Mouse (Mus musculus) hindbrain, embryonic 15.5 days (tissue): ENCODE results near the gene Snrnp25. TPM values are rescaled to one million over a fixed set of nuclear protein-coding genes. Genes with fewer than 3 reads are reported as not detected.

ENCODE experiments used
- ATAC-seq: fragments of 200-750 bp; cut with Nextera tagmentation; 2 replicates; pipeline ENCODE4 v1.8.0; 2017; ENCODE audit warnings: low read depth, moderate number of reproducible peaks, moderate TSS enrichment; ENCODE audit not compliant: low FRiP score
- H3K27ac ChIP-seq: fragments of 300-500 bp; sonication (generic); replicated peaks from 2 replicates; pipeline ENCODE4 v1.5.1; 2015; ENCODE audit warnings: mild to moderate bottlenecking, inconsistent platforms
- H3K27me3 ChIP-seq: fragments of 300-500 bp; sonication (generic); 2 replicates; pipeline ENCODE4 v1.6.1; 2015; ENCODE audit warnings: control low read depth, inconsistent platforms
- H3K36me3 ChIP-seq: fragments of 300-500 bp; sonication (generic); 2 replicates; pipeline ENCODE4 v1.6.1; 2015; ENCODE audit warnings: control low read depth, inconsistent platforms
- H3K4me1 ChIP-seq: fragments of 300-500 bp; sonication (generic); replicated peaks from 2 replicates; pipeline ENCODE4 v1.6.1; 2015; ENCODE audit warnings: control low read depth, inconsistent platforms
- H3K4me2 ChIP-seq: fragments of 300-500 bp; sonication (generic); 2 replicates; pipeline ENCODE4 v1.6.1; 2015; ENCODE audit warnings: moderate library complexity, mild to moderate bottlenecking, inconsistent platforms
- H3K4me3 ChIP-seq: fragments of 300-500 bp; sonication (generic); 2 replicates; pipeline ENCODE4 v1.5.1; 2015; ENCODE audit warnings: mild to moderate bottlenecking, inconsistent platforms
- H3K9ac ChIP-seq: fragments of 300-500 bp; sonication (generic); 2 replicates; pipeline ENCODE4 v1.6.1; 2015; ENCODE audit warnings: inconsistent platforms
- H3K9me3 ChIP-seq: fragments of 300-500 bp; sonication (generic); 2 replicates; pipeline ENCODE4 v1.6.1; 2016; ENCODE audit warnings: control low read depth, inconsistent platforms
- WGBS: fragments of 180-500 bp; shearing (Covaris S2); methylation state at CpG from one replicate; pipeline ENCODE4 v1.1.7; 2015; 5-methylcytosine and 5-hydroxymethylcytosine counted together
- polyA plus RNA-seq: library from polyadenylated mRNA; unstranded; fragments of >200 nt; fragmentation: Nextera tagmentation; extraction: Ambion mirVana; gene quantifications from 2 replicates; pipeline ENCODE4 v1.2.1, GENCODE M21; 2015

Snrnp25 gene
- polyA plus RNA-seq, 1 experiment from 2014 or later = 50.4 TPM

GRCm38 (mm10) chr11:32219287-32219686 is 14.1 kb downstream of the Snrnp25 start:
- Histone ChIP-seq H3K4me2 (peak overlapping the region; percentile 98; the same call in 1 of the 2 replicates), H3K36me3 (no peaks in the 10 kb centered on the region), H3K4me1 (peaks cover 43% of the 10 kb centered on the region), H3K27ac (no peak overlapping the region), H3K9ac (no peak overlapping the region), H3K27me3 (peaks cover 17% of the 10 kb centered on the region), H3K4me3 (no peak overlapping the region), H3K9me3 (no peaks in the 10 kb centered on the region)
- WGBS = 84% methylated on average over 10 of the region's 10 CpGs
- no peak for ATAC-seq

GRCm38 (mm10) chr11:32220607-32221224 is 15.5 kb downstream of the Snrnp25 start:
- no peaks in the 10 kb centered on the region for H3K9me3 ChIP-seq
- H3K9ac ChIP-seq = peak overlapping the region; percentile 75; the same call in 1 of the 2 replicates
- no peaks in the 10 kb centered on the region for H3K36me3 ChIP-seq
- WGBS = 41% methylated on average over 10 of the region's 10 CpGs
- no peak overlapping the region for H3K27ac ChIP-seq
- peak overlapping the region; percentile 69 for H3K4me3 ChIP-seq
- peak overlapping the region; percentile 98 for H3K4me2 ChIP-seq
- no peak for ATAC-seq
- H3K4me1 ChIP-seq = peaks cover 57% of the 10 kb centered on the region
- peaks cover 19% of the 10 kb centered on the region for H3K27me3 ChIP-seq

DNA sequence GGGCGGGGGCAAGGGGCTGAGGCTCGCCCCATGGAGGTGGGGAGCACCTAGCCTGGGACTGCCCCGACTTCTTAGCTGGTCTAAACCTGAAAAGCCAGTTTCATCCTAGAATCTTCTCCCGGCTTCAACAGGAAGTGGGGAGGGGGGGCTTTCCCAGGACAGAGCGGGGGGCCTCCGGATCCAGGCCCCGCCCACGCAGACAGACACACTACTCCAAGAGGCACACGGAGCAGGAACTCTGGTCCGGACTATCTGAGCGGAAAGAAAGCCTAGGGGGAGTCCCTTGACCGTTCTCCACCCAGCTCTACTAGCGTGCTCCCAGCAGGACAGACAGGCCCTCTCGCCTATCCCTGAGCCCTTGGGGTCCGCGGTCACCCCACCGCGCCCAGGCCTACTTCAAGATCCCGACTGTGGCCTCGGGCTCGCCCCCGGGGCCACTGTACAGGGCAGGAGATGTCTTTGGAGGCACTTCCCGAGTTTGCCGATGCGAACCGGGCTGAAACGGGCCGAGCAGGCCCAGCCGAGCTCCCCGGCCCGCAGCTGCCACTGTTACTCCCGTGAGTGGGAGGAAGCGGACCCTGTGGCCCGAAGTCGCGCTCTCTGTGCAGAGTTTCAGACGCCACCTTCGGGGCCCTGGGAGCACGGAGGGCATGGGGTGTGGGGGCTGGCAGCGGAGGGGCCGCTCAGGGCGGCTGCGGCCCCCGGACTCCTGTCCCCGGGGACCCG is 16.2 kb downstream of the Snrnp25 start:
- peak overlapping the region; percentile 69 for H3K27ac ChIP-seq
- under 1% methylated on average over 44 of the region's 46 CpGs for WGBS
- H3K27me3 ChIP-seq = peaks cover 19% of the 10 kb centered on the region
- H3K4me2 ChIP-seq = peak overlapping the region; percentile 98
- H3K4me3 ChIP-seq = peak overlapping the region; percentile 69
- no peaks in the 10 kb centered on the region for H3K9me3 ChIP-seq
- H3K36me3 ChIP-seq = no peaks in the 10 kb centered on the region
- H3K4me1 ChIP-seq = peaks cover 64% of the 10 kb centered on the region
- peak overlapping the region; percentile 75 for H3K9ac ChIP-seq
- ATAC-seq = peak; percentile 16; the same call in 1 of the 2 replicates

- peak within 1 kb of the TSS; percentile 69 for H3K27ac ChIP-seq
- H3K27me3 ChIP-seq = peaks cover 19% of the 10 kb centered on the region
- no peak for ATAC-seq
- peaks cover 70% of the 10 kb centered on the region for H3K4me1 ChIP-seq
- H3K4me3 ChIP-seq = peak within 1 kb of the TSS; percentile 69
- H3K9me3 ChIP-seq = no peaks in the 10 kb centered on the region
- H3K4me2 ChIP-seq = peak within 1 kb of the TSS; percentile 98
- WGBS = 0% methylated on average over 61 of the region's 72 CpGs
- peak within 1 kb of the TSS; percentile 75 for H3K9ac ChIP-seq
- no peaks in the 10 kb centered on the region for H3K36me3 ChIP-seq
Measured at GRCm38 (mm10) chr11:32221951-32222409, 16.8 kb downstream of the Snrnp25 start, which contains the start of gene Rhbdf1. Gene Rhbdf1, minus strand, starts transcription at chr11:32222300.

DNA sequence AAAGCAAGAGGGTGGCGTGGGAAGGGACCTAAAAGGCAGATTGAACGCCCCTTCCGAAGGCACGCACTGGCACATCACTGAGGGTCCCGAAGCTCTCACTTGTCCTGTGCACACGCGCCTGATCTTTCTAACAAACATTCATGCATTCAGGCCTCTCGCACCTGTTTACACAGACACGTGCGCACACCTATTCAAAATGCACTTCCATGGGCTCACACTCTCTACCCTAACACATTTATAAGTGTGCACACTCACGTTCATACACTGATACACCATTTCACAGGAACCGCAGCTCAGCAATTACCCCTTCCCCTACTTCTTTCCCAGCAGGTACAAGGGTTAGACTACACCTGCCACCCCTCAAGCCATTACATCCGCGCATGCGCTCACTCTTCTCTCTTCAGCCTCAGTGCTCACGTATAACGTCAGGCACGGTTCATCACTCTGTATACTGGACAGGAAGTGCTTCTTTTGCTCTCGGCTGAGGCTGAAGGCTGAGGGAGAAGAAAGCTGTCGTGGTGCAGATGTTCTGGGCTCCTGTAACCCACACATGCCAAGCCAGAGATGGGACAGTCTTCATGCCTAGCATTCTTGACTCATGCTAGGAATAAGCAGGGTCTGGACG is 17.5 kb downstream of the Snrnp25 start:
- WGBS = 9% methylated on average over 21 of the region's 21 CpGs
- H3K27ac ChIP-seq = no peak overlapping the region

GRCm38 (mm10) chr11:32223297-32223967 is 18.2 kb downstream of the Snrnp25 start:
- 71% methylated on average over 4 of the region's 4 CpGs for WGBS
- no peak overlapping the region for H3K4me3 ChIP-seq
- no peak overlapping the region for H3K27ac ChIP-seq
- H3K9ac ChIP-seq = no peak overlapping the region
- no peaks in the 10 kb centered on the region for H3K9me3 ChIP-seq
- peaks cover 82% of the 10 kb centered on the region for H3K4me1 ChIP-seq
- peak overlapping the region; percentile 98; the same call in 1 of the 2 replicates for H3K4me2 ChIP-seq
- ATAC-seq = no peak
- peaks cover 19% of the 10 kb centered on the region for H3K27me3 ChIP-seq
- H3K36me3 ChIP-seq = no peaks in the 10 kb centered on the region

More for the DNA sequence above, 17.5 kb downstream of the Snrnp25 start:
- 0 out of 2 replicates have a peak overlapping the region, but pooled peaks have one; percentile 75 for H3K9ac ChIP-seq
- peaks cover 19% of the 10 kb centered on the region for H3K27me3 ChIP-seq
- H3K4me2 ChIP-seq = peak overlapping the region; percentile 98
- no peak for ATAC-seq
- no peaks in the 10 kb centered on the region for H3K36me3 ChIP-seq
- H3K4me3 ChIP-seq = peak overlapping the region; percentile 69
- peaks cover 77% of the 10 kb centered on the region for H3K4me1 ChIP-seq
- no peaks in the 10 kb centered on the region for H3K9me3 ChIP-seq

- no peak overlapping the region for H3K4me3 ChIP-seq
- no peaks in the 10 kb centered on the region for H3K9me3 ChIP-seq
- ATAC-seq = peak; percentile 2; the same call in 1 of the 2 replicates
- peaks cover 71% of the 10 kb centered on the region for H3K4me1 ChIP-seq
- WGBS = 27% methylated on average over 4 of the region's 4 CpGs
- no peak overlapping the region for H3K9ac ChIP-seq
- peak overlapping the region; percentile 18; the same call in 1 of the 2 replicates for H3K4me2 ChIP-seq
- H3K27me3 ChIP-seq = peaks cover 19% of the 10 kb centered on the region
- H3K27ac ChIP-seq = peak overlapping the region; percentile 69
- 0 out of 2 replicates have a peak, but pooled peaks cover 4% of the 10 kb centered on the region for H3K36me3 ChIP-seq
Measured at GRCm38 (mm10) chr11:32224468-32225139, 19.4 kb downstream of the Snrnp25 start.

GRCm38 (mm10) chr11:32225222-32226104 is 20.2 kb downstream of the Snrnp25 start:
- Histone ChIP-seq H3K4me3 (no peak overlapping the region), H3K4me2 (peak overlapping the region; percentile 83; the same call in 1 of the 2 replicates), H3K4me1 (peaks cover 65% of the 10 kb centered on the region), H3K9me3 (no peaks in the 10 kb centered on the region), H3K27ac (peak overlapping the region; percentile 69), H3K27me3 (peaks cover 19% of the 10 kb centered on the region), H3K9ac (no peak overlapping the region), H3K36me3 (peaks cover 8% of the 10 kb centered on the region; the same call in 1 of the 2 replicates)
- 62% methylated on average over 7 of the region's 7 CpGs for WGBS
- ATAC-seq = no peak

DNA sequence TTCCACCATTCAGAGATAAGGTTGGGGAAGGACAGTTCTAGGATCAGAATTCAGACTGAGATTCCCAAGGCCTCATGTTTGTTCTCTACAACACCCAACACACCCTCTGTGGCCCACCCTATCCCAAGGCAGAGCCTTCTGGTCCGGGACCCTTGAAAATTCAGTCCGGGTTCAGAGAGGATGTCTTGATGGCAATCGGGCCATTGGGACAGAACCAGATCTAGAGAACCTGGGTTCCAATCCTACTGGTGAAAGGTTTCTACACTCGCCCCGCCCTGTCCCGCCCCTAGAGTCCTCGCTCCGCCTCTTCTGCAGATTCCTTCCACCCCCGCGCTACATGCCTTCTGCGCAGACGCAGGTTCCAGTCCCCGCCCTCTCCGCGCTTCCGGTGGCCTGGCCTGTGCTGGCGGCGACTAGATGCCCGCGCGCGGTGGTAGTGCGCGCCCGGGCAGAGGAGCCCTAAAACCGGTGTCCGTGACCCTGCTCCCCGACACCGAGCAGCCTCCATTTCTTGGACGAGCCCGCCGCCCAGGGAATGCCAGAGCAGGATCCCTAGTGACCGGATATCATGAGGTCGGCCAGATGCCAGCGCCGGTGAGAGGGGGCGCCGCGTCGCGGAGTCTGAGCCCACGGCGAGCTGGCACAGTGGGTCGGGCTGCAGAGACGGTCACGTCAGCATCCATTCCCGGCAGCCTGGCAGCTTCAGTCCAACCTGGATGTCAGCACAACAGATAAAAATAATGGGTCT is 21.1 kb downstream of the Snrnp25 start, which contains the start of gene Mpg:
Gene Mpg (plus strand): TSS at position 382 of the 748 bp plus-strand sequence.
- peak; percentile 88 for ATAC-seq
- peak within 1 kb of the TSS; percentile 84 for H3K27ac ChIP-seq
- H3K9ac ChIP-seq = peak within 1 kb of the TSS; percentile 82
- peak within 1 kb of the TSS; percentile 83 for H3K4me2 ChIP-seq
- peak within 1 kb of the TSS; percentile 67 for H3K4me3 ChIP-seq
- WGBS = 3% methylated on average over 47 of the region's 47 CpGs
- H3K9me3 ChIP-seq = no peaks in the 10 kb centered on the region
- H3K36me3 ChIP-seq = peaks cover 10% of the 10 kb centered on the region
- H3K27me3 ChIP-seq = peaks cover 19% of the 10 kb centered on the region
- H3K4me1 ChIP-seq = peaks cover 57% of the 10 kb centered on the region

DNA sequence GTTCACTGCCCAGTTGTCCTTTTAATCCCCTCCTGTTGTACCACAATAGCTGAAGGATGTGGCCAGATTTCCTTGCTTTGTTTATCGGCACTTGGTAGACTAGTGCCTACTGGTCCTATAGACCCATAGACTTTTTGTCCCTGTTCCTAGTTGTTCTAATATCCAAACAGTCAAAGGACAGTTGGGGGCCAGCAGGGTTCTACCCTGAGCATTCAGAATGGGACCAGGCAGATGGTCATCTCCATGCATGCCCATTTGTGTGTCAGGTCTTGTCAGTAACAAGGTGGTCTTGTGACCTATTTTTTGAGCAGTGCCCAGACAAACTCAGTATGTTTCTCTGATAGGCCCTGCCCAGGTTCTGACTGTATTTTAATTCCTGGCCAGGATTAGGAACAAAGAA is 21.8 kb downstream of the Snrnp25 start:
- Histone ChIP-seq H3K4me1 (peaks cover 52% of the 10 kb centered on the region), H3K9me3 (no peaks in the 10 kb centered on the region)

More for the DNA sequence above, 21.8 kb downstream of the Snrnp25 start:
- 32% methylated on average over 1 of the region's 1 CpGs for WGBS
- Histone ChIP-seq H3K27ac (peak overlapping the region; percentile 84), H3K4me3 (peak overlapping the region; percentile 67), H3K36me3 (peaks cover 16% of the 10 kb centered on the region), H3K9ac (peak overlapping the region; percentile 82), H3K4me2 (peak overlapping the region; percentile 83), H3K27me3 (peaks cover 19% of the 10 kb centered on the region; the same call in 1 of the 2 replicates)
- no peak for ATAC-seq
